Mouse (Mus musculus) adipocyte (in vitro differentiated cells): Measurements from ENCODE around the gene Il9.
A peak's percentile ranks its signal among the peaks of the same experiment; 100 is the strongest.

Experiments
- DNase-seq: peaks from one replicate; pipeline ENCODE4 v3.0.0-alpha.2; 2016; ENCODE audit warnings: low spot score

Gene Il9

GRCm38 (mm10) chr13:56471211-56471610 is 10.8 kb downstream of the Il9 start:
- no peak for DNase-seq

- no peak for DNase-seq
These were observed 13.5 kb downstream of the Il9 start for GRCm38 (mm10) chr13:56468536-56468935.

- DNase-seq = no peak
These were observed 14.3 kb downstream of the Il9 start for GRCm38 (mm10) chr13:56467786-56468185.

GRCm38 (mm10) chr13:56463750-56464149 is 18.3 kb downstream of the Il9 start:
- no peak for DNase-seq

- no peak for DNase-seq
These were observed 18.8 kb downstream of the Il9 start for GRCm38 (mm10) chr13:56463261-56463660.

GRCm38 (mm10) chr13:56462791-56463190 is 19.3 kb downstream of the Il9 start:
- DNase-seq = no peak

- DNase-seq = no peak
These were observed 20.6 kb downstream of the Il9 start for GRCm38 (mm10) chr13:56461460-56461859.

GRCm38 (mm10) chr13:56458001-56458400 is 24.0 kb downstream of the Il9 start:
- DNase-seq = no peak

GRCm38 (mm10) chr13:56450035-56450434 is 32.0 kb downstream of the Il9 start:
- no peak for DNase-seq

- DNase-seq = peak; percentile 19
These were observed 32.6 kb downstream of the Il9 start for GRCm38 (mm10) chr13:56449239-56450030.

- no peak for DNase-seq
These were observed 37.0 kb downstream of the Il9 start for GRCm38 (mm10) chr13:56444996-56445395.

- no peak for DNase-seq
These were observed 37.9 kb downstream of the Il9 start for GRCm38 (mm10) chr13:56444112-56444511.

- DNase-seq = no peak
These were observed 38.6 kb downstream of the Il9 start for GRCm38 (mm10) chr13:56443411-56443810.

- DNase-seq = no peak
These were observed 43.6 kb downstream of the Il9 start, which contains the start of gene Slc25a48 for GRCm38 (mm10) chr13:56438211-56439075. TSS of gene Slc25a48 (plus strand) at chr13:56438355.

- no peak for DNase-seq
These were observed 46.3 kb downstream of the Il9 start for GRCm38 (mm10) chr13:56435615-56436287.

GRCm38 (mm10) chr13:56434311-56434751 is 47.7 kb downstream of the Il9 start:
- no peak for DNase-seq

GRCm38 (mm10) chr13:56433466-56433865 is 48.6 kb downstream of the Il9 start:
- peak; percentile 12 for DNase-seq

- no peak for DNase-seq
These were observed 49.5 kb downstream of the Il9 start for GRCm38 (mm10) chr13:56432496-56432895.
